Mouse (Mus musculus) T-cell, adult 66 days (primary cell): ENCODE data around the gene Rasl10b. TPM values are rescaled to one million over a fixed set of nuclear protein-coding genes. Genes with fewer than 3 reads are reported as not detected.

Experiments used
- total RNA-seq, 2 experiments: library from RNA; stranded (reverse); gene quantifications; 3 replicates in 1 of 2; 4 replicates in 1 of 2; pipeline ENCODE4 v1.2.4; 2023

Rasl10b gene
- total RNA-seq = 1 to 10 TPM; 1.0 to 1.6 TPM

DNA sequence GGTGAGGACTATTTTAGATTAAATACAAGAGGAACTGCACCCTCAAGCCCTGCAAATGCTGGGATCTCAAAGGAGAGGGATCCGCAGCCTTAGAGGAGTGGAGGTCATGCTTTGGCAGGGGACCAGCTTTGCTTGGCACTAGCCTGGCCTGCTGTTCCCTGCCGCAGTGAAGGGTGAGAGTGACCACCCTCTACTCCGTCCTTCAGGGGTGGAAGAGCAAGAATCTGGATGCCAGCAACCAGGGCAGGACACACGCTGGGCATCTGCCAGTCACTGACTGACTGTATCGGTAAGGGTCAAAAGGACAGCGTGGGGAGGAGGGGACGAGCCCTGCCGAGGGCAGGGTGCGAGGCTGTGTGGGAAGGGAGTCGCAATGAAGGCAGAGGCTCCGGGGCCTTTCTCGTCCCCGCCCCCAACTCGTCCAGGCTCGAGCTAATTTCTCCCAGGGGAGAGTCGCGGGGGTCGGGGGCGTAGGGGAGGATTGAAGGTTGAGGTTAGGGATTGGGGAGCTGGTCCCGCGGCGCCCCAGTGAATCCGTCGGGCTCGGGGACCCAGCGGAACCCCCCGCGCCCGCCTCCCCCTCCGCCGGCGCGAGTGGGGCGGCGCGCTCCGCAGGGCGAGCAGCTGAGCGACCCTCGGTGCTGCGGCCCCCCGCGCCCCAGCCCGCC is at the start of gene Rasl10b:
Gene Rasl10b (plus strand): TSS at position 51 of the 668 bp plus-strand sequence.

DNA sequence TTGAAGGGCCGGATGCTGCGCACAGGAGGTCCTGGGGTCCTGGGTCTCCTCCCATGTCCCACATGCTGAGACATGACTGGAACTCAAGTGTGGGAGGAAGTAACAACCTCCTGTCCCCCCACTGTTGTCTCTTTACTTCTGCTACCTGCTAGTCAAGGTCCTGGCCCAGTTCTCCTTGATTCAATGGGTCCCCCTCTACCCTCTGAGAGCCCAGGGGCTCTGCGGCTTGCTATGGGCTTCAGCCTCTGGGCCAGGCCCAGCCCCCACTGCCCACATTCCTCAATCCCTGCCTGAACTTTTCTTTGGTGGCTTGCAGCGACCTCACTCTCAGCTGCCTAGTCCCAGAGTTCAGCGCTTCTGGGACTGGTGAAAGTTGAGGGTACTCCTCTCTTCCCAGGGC is 20.4 kb downstream of the Rasl10b start, which contains the start of gene Gas2l2:
Gene Gas2l2 (minus strand): TSS at position 101 of the 400 bp plus-strand sequence.

DNA sequence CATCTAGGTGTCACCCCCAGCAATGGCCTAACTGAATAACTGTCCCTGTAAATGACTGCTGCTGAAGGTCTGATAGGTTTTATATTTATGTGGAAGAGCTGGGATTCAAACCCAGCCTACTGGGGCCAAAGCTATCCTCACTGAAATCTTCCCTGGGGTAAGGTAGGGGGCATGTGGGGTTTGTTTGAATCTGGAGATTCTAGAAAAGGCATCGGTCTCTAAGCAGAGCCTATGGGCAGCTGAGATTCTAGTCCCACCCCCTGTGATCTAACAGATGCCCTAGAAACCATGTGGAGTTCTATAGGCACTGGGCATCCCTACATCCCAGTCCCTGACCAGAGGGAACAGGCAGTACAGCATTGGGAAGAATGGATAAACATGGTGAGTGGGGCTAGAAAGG is 28.4 kb downstream of the Rasl10b start, which contains the start of gene 1700020L24Rik:
Gene 1700020L24Rik (plus strand): TSS at position 301 of the 400 bp plus-strand sequence.

DNA sequence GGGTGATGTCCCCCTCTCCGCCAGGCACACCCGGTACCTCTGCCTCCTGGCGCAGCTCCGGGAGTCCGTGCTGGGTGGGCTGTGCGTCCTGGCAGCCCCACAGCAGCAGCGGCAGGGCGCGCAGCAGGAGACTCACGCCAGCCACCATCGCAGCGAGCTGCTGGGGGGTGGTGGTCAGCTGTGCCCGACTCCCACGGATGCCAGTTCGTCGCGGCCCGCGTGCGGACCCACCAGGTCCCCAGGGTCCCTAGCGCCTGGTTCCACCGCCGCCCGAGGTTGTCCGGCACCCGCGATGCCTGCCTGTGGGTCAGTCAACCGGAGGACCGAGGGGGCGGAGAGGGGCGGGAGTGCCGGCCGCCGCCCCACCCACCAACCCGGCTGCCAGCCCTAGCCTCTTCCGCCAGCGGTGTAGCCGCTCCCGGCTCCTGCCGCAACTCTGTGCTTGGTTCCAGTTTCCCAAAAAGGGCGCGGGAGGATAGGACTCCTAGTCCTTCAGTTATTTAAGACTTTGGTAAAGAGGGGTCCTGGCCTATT is 53.8 kb downstream of the Rasl10b start, which contains the start of gene Mmp28:
Gene Mmp28 (minus strand): TSS at position 361 of the 534 bp plus-strand sequence.

Other genes with a start within 250 kb of the Rasl10b start
- gene Slfn4, start 234.0 kb upstream of the Rasl10b start, total RNA-seq = under 1 TPM; 0.82 to 0.86 TPM
- gene Slfn3, start 217.8 kb upstream of the Rasl10b start, total RNA-seq = 1 to 10 TPM; 7.6 to 8.4 TPM
- gene Slfn14, start 122.4 kb upstream of the Rasl10b start, total RNA-seq = not detected
- gene Ap2b1, start 110.1 kb upstream of the Rasl10b start, total RNA-seq = 100 to 1,000 TPM in 1 of 2 experiments, 10 to 100 TPM in 1; 88.9 to 101 TPM
- 10 to 100 TPM; 11.1 to 15.0 TPM for gene Pex12, start 106.6 kb upstream of the Rasl10b start, total RNA-seq
- gene Gas2l2, start 20.3 kb downstream of the Rasl10b start, total RNA-seq = not detected
- gene 1700020L24Rik, start 28.5 kb downstream of the Rasl10b start, total RNA-seq = 1 to 10 TPM in 1 of 2 experiments, not detected in 1; 1.6 TPM
- gene Mmp28, start 53.9 kb downstream of the Rasl10b start, total RNA-seq = not detected
- gene Taf15, start 63.9 kb downstream of the Rasl10b start, total RNA-seq = 100 to 1,000 TPM; 143 to 160 TPM
- 1 to 10 TPM; 1.6 to 2.4 TPM for gene Heatr9, start 113.0 kb downstream of the Rasl10b start, total RNA-seq
- 100 to 1,000 TPM; 176 to 217 TPM for gene Ccl5, start 121.4 kb downstream of the Rasl10b start, total RNA-seq
- under 1 TPM in 1 of 2 experiments, not detected in 1; 0.29 TPM for gene Ccl9, start 169.5 kb downstream of the Rasl10b start, total RNA-seq
- 1 to 10 TPM in 1 of 2 experiments, not detected in 1; 1.7 TPM for gene Ccl6, start 183.9 kb downstream of the Rasl10b start, total RNA-seq
- gene Rpl9-ps1, start 236.5 kb downstream of the Rasl10b start, total RNA-seq = not detected
- 1 to 10 TPM; 4.0 to 5.4 TPM for gene Ccl3, start 240.2 kb downstream of the Rasl10b start, total RNA-seq